Mouse (Mus musculus): Measurements from ENCODE around the gene Ensa. TPM values are rescaled to one million over a fixed set of nuclear protein-coding genes. Genes with fewer than 3 reads are reported as not detected.
"Not testable (repeated sequence)": the region's sequence is repeated elsewhere in the genome, so short reads cannot be mapped to it uniquely, and the experiment has no call there.

Ensa gene
- polyA plus RNA-seq, 1 experiment from 2014 or later = 69.7 TPM

DNA sequence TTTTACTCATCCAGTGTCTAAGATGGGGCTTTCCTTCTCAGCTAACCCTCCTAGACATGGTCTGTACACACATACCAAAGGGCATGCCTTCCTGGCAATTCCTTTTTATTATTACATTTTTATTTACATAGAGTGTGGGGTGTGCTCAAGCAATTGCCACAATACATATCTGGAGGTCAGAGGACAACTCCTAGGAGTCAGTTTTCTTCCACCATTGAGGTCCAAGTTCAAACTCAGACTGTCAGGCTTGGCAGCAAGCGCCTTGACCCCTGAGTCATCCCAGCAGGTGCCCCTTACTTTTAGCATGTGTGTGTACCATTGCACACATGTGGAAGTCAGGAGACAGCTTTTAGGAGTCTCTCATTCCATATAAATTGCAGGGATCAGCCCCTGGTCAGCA lies 10.8 kb upstream of the Ensa start:
- DNase-seq (ENCODE audit: low spot score) (no peak), ATAC-seq (replicated peaks; ENCODE audit: insufficient number of reproducible peaks, low FRiP score, low TSS enrichment, low read depth) (no peak)
- peaks cover 3% of the 10 kb centered on the region for H3K36me3 ChIP-seq (replicated peaks; ENCODE audit: control insufficient read depth, insufficient read depth, low read depth, low read length)
- no peak overlapping the region for H3K9ac ChIP-seq (replicated peaks; ENCODE audit: low read length)
- no peak overlapping the region for H3K4me3 ChIP-seq (ENCODE audit: low read depth, low read length)
- WGBS = 86% methylated on average over 1 of the region's 1 CpGs
- no peaks in the 10 kb centered on the region for H3K4me1 ChIP-seq (ENCODE audit: control insufficient read depth, insufficient read depth, low read length)
- H3K27ac ChIP-seq (replicated peaks; ENCODE audit: low read depth, low read length) = no peak overlapping the region
- H3K27me3 ChIP-seq (ENCODE audit: control insufficient read depth, insufficient read depth, low read length) = no peaks in the 10 kb centered on the region
- no peak overlapping the region for H3K4me2 ChIP-seq (ENCODE audit: low read depth, low read length)
- no peaks in the 10 kb centered on the region for H3K9me3 ChIP-seq (replicated peaks; ENCODE audit: control insufficient read depth, low read length)

- ATAC-seq (replicated peaks; ENCODE audit: insufficient number of reproducible peaks, low FRiP score, low TSS enrichment, low read depth) = no peak
Observed at GRCm38 (mm10) chr3:95618511-95618910, 6.3 kb upstream of the Ensa start.

GRCm38 (mm10) chr3:95621241-95621640 lies 3.6 kb upstream of the Ensa start:
- Histone ChIP-seq H3K4me3 (ENCODE audit: low read depth, low read length) (no peak overlapping the region), H3K4me2 (ENCODE audit: low read depth, low read length) (no peak overlapping the region), H3K27ac (replicated peaks; ENCODE audit: low read depth, low read length) (no peak overlapping the region), H3K36me3 (replicated peaks; ENCODE audit: control insufficient read depth, insufficient read depth, low read depth, low read length) (peaks cover 3% of the 10 kb centered on the region), H3K27me3 (ENCODE audit: control insufficient read depth, insufficient read depth, low read length) (no peaks in the 10 kb centered on the region), H3K4me1 (ENCODE audit: control insufficient read depth, insufficient read depth, low read length) (no peaks in the 10 kb centered on the region; the same call in 1 of the 2 replicates), H3K9ac (replicated peaks; ENCODE audit: low read length) (no peak overlapping the region), H3K9me3 (replicated peaks; ENCODE audit: control insufficient read depth, low read length) (no peaks in the 10 kb centered on the region)
- no peak for ATAC-seq (replicated peaks; ENCODE audit: insufficient number of reproducible peaks, low FRiP score, low TSS enrichment, low read depth)
- 84% methylated on average over 1 of the region's 1 CpGs for WGBS
- DNase-seq (ENCODE audit: low spot score) = no peak

More at GRCm38 (mm10) chr3:95618511-95618910, 6.3 kb upstream of the Ensa start:
- H3K27me3 ChIP-seq (ENCODE audit: control insufficient read depth, insufficient read depth, low read length) = no peaks in the 10 kb centered on the region
- no peak overlapping the region for H3K9ac ChIP-seq (replicated peaks; ENCODE audit: low read length)
- peaks cover 3% of the 10 kb centered on the region for H3K36me3 ChIP-seq (replicated peaks; ENCODE audit: control insufficient read depth, insufficient read depth, low read depth, low read length)
- DNase-seq (ENCODE audit: low spot score) = no peak
- no peaks in the 10 kb centered on the region for H3K4me1 ChIP-seq (ENCODE audit: control insufficient read depth, insufficient read depth, low read length)
- no peaks in the 10 kb centered on the region for H3K9me3 ChIP-seq (replicated peaks; ENCODE audit: control insufficient read depth, low read length)
- 69% methylated on average over 1 of the region's 1 CpGs for WGBS
- no peak overlapping the region for H3K4me2 ChIP-seq (ENCODE audit: low read depth, low read length)
- no peak overlapping the region for H3K4me3 ChIP-seq (ENCODE audit: low read depth, low read length)
- no peak overlapping the region for H3K27ac ChIP-seq (replicated peaks; ENCODE audit: low read depth, low read length)

DNA sequence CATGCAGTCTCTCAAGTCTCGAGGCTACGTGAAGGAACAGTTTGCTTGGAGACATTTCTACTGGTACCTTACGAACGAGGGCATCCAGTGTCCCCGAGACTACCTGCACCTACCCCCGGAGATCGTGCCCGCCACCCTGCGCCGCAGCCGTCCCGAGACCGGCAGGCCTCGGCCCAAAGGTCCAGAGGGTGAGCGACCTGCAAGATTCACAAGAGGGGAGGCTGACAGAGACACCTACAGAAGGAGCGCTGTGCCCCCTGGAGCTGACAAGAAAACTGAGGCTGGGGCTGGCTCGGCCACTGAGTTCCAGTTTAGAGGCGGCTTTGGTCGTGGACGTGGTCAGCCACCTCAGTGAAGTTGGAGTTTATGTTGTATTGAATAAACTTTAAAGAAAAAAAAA lies 2.4 kb upstream of the Ensa start:
- ATAC-seq (replicated peaks; ENCODE audit: insufficient number of reproducible peaks, low FRiP score, low TSS enrichment, low read depth) = not testable (repeated sequence)

GRCm38 (mm10) chr3:95623551-95623950 lies 1.2 kb upstream of the Ensa start:
- H3K4me2 ChIP-seq (ENCODE audit: low read depth, low read length) = no peak overlapping the region
- peaks cover 3% of the 10 kb centered on the region for H3K36me3 ChIP-seq (replicated peaks; ENCODE audit: control insufficient read depth, insufficient read depth, low read depth, low read length)
- no peak for ATAC-seq (replicated peaks; ENCODE audit: insufficient number of reproducible peaks, low FRiP score, low TSS enrichment, low read depth)
- no peaks in the 10 kb centered on the region for H3K9me3 ChIP-seq (replicated peaks; ENCODE audit: control insufficient read depth, low read length)
- no peaks in the 10 kb centered on the region; the same call in 1 of the 2 replicates for H3K4me1 ChIP-seq (ENCODE audit: control insufficient read depth, insufficient read depth, low read length)
- no peak overlapping the region for H3K27ac ChIP-seq (replicated peaks; ENCODE audit: low read depth, low read length)
- no peak overlapping the region for H3K4me3 ChIP-seq (ENCODE audit: low read depth, low read length)
- H3K9ac ChIP-seq (replicated peaks; ENCODE audit: low read length) = no peak overlapping the region
- no peak for DNase-seq (ENCODE audit: low spot score)
- WGBS = 55% methylated on average over 2 of the region's 2 CpGs
- no peaks in the 10 kb centered on the region for H3K27me3 ChIP-seq (ENCODE audit: control insufficient read depth, insufficient read depth, low read length)

More for the DNA sequence above, 2.4 kb upstream of the Ensa start:
- not testable (repeated sequence) for H3K9me3 ChIP-seq (replicated peaks; ENCODE audit: control insufficient read depth, low read length); H3K4me1 ChIP-seq (ENCODE audit: control insufficient read depth, insufficient read depth, low read length); H3K9ac ChIP-seq (replicated peaks; ENCODE audit: low read length); H3K4me3 ChIP-seq (ENCODE audit: low read depth, low read length); H3K36me3 ChIP-seq (replicated peaks; ENCODE audit: control insufficient read depth, insufficient read depth, low read depth, low read length); DNase-seq (ENCODE audit: low spot score); H3K27me3 ChIP-seq (ENCODE audit: control insufficient read depth, insufficient read depth, low read length); H3K27ac ChIP-seq (replicated peaks; ENCODE audit: low read depth, low read length); H3K4me2 ChIP-seq (ENCODE audit: low read depth, low read length)
- 94% methylated on average over 20 of the region's 20 CpGs for WGBS

GRCm38 (mm10) chr3:95623991-95624515 lies 740 bp upstream of the Ensa start:
- H3K4me1 ChIP-seq (ENCODE audit: control insufficient read depth, insufficient read depth, low read length); H3K9ac ChIP-seq (replicated peaks; ENCODE audit: low read length); ATAC-seq (replicated peaks; ENCODE audit: insufficient number of reproducible peaks, low FRiP score, low TSS enrichment, low read depth); H3K27me3 ChIP-seq (ENCODE audit: control insufficient read depth, insufficient read depth, low read length); H3K9me3 ChIP-seq (replicated peaks; ENCODE audit: control insufficient read depth, low read length); DNase-seq (ENCODE audit: low spot score); H3K36me3 ChIP-seq (replicated peaks; ENCODE audit: control insufficient read depth, insufficient read depth, low read depth, low read length): not testable (repeated sequence)
- peak overlapping the region; percentile 62; the same call in 1 of the 2 replicates for H3K27ac ChIP-seq (replicated peaks; ENCODE audit: low read depth, low read length)
- H3K4me2 ChIP-seq (ENCODE audit: low read depth, low read length) = peak overlapping the region; percentile 29
- peak overlapping the region; percentile 62 for H3K4me3 ChIP-seq (ENCODE audit: low read depth, low read length)
- WGBS = 65% methylated on average over 5 of the region's 5 CpGs

DNA sequence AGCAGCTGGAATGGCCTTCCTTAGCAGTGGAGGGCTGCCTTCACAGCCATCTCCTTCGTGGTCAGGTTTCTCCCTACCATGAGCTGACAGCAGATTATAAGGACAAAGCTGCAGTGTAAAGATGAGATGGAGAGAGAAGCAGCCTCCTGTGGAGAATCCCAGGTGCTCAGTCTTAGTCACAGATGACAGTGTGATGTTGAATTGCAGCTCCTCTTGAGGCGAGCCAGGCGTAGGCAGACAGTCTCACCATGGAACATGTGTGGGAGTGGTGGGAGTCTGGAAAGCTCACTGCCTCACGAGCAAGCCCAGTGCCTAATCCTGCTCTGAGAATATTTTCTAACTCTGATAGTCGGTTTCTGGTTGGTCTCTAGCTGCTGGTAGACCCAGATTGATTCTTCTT lies 3.0 kb downstream of the Ensa start:
- Histone ChIP-seq H3K4me3 (ENCODE audit: low read depth, low read length) (no peak overlapping the region), H3K9ac (replicated peaks; ENCODE audit: low read length) (no peak overlapping the region), H3K4me1 (ENCODE audit: control insufficient read depth, insufficient read depth, low read length) (no peaks in the 10 kb centered on the region; the same call in 1 of the 2 replicates), H3K36me3 (replicated peaks; ENCODE audit: control insufficient read depth, insufficient read depth, low read depth, low read length) (peaks cover 8% of the 10 kb centered on the region), H3K27me3 (ENCODE audit: control insufficient read depth, insufficient read depth, low read length) (no peaks in the 10 kb centered on the region), H3K4me2 (ENCODE audit: low read depth, low read length) (no peak overlapping the region), H3K9me3 (replicated peaks; ENCODE audit: control insufficient read depth, low read length) (no peaks in the 10 kb centered on the region), H3K27ac (replicated peaks; ENCODE audit: low read depth, low read length) (no peak overlapping the region)
- 85% methylated on average over 5 of the region's 5 CpGs for WGBS
- no peak for DNase-seq (ENCODE audit: low spot score)
- ATAC-seq (replicated peaks; ENCODE audit: insufficient number of reproducible peaks, low FRiP score, low TSS enrichment, low read depth) = no peak

GRCm38 (mm10) chr3:95629755-95630154 lies 5.0 kb downstream of the Ensa start:
- Histone ChIP-seq H3K9me3 (replicated peaks; ENCODE audit: control insufficient read depth, low read length) (no peaks in the 10 kb centered on the region), H3K27ac (replicated peaks; ENCODE audit: low read depth, low read length) (no peak overlapping the region), H3K4me2 (ENCODE audit: low read depth, low read length) (no peak overlapping the region), H3K36me3 (replicated peaks; ENCODE audit: control insufficient read depth, insufficient read depth, low read depth, low read length) (peaks cover 8% of the 10 kb centered on the region), H3K4me1 (ENCODE audit: control insufficient read depth, insufficient read depth, low read length) (no peaks in the 10 kb centered on the region; the same call in 1 of the 2 replicates), H3K27me3 (ENCODE audit: control insufficient read depth, insufficient read depth, low read length) (no peaks in the 10 kb centered on the region), H3K4me3 (ENCODE audit: low read depth, low read length) (no peak overlapping the region), H3K9ac (replicated peaks; ENCODE audit: low read length) (no peak overlapping the region)
- ATAC-seq (replicated peaks; ENCODE audit: insufficient number of reproducible peaks, low FRiP score, low TSS enrichment, low read depth) (no peak), DNase-seq (ENCODE audit: low spot score) (no peak)
- 78% methylated on average over 4 of the region's 4 CpGs for WGBS

All from embryonic facial prominence, embryonic 11.5 days (tissue).